Mouse (Mus musculus): ENCODE results near the gene Cadps. TPM values are rescaled to one million over a fixed set of nuclear protein-coding genes. Genes with fewer than 3 reads are reported as not detected.

Gene Cadps
- polyA plus RNA-seq, 1 experiment: 194 TPM

DNA sequence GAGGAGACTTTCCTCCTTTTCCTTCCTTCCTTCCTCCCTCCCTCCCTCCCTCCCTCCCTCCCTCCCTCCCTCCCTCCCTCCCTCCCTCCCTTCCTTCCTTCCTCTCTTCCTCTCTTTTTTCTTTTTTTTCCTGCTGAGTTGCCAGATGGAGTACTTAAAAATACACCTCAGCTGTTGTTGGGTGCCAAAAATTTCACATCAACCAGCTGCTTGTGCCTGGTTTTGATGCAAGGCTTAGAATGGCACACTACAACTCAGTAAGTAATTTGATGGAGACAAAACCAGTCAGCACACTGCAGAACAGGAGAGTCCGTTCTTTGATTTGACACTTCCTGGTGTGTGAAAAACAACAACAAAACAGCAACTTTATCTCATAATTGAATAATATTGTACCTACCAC lies 42.9 kb downstream of the Cadps start:
- H3K4me1 ChIP-seq (ENCODE audit: control insufficient read depth, insufficient read depth, low read length): peaks cover 3% of the 10 kb centered on the region
- no peak for TF ChIP-seq POLR2A (IDR thresholded peaks at IDR 0.05; ENCODE audit: insufficient read depth, low read depth, low read length)
- TF ChIP-seq CTCF (IDR thresholded peaks at IDR 0.05; ENCODE audit: insufficient read depth, low read depth, low read length): no peak
- H3K4me3 ChIP-seq (ENCODE audit: insufficient read depth, low read depth, low read length): no peak overlapping the region
- no peak overlapping the region; the same call in 1 of the 2 replicates for H3K27ac ChIP-seq (ENCODE audit: insufficient read depth, low read depth, low read length)
- WGBS: 80% methylated on average over 1 of the region's 1 CpGs

- H3K27ac ChIP-seq (ENCODE audit: insufficient read depth, low read depth, low read length): peak overlapping the region; percentile 94
- no peak overlapping the region for H3K4me3 ChIP-seq (ENCODE audit: insufficient read depth, low read depth, low read length)
- 23% methylated on average over 4 of the region's 4 CpGs for WGBS
- TF ChIP-seq POLR2A (IDR thresholded peaks at IDR 0.05; ENCODE audit: insufficient read depth, low read depth, low read length) (no peak), CTCF (IDR thresholded peaks at IDR 0.05; ENCODE audit: insufficient read depth, low read depth, low read length) (no peak)
- H3K4me1 ChIP-seq (ENCODE audit: control insufficient read depth, insufficient read depth, low read length): peaks cover 3% of the 10 kb centered on the region
Observed at GRCm38 (mm10) chr14:12777990-12778389, 44.9 kb downstream of the Cadps start.

DNA sequence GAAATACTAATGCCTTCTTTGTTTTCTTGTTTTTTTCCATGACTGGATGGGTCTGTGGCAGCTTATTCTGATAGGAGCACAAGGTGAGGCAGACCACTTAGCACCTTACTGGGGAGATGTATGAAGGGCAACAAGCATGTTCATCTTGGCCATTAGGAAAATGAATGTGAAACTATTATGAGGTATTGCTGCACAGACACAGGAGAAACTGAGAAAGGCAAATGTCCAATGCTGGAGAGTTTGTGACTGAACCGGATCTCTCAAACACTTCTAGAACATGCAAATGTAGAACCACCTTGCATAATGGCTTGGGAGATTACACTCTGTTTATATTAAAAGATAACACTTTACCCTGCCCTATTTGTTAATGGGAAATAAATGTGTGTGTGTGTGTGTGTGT lies 54.0 kb downstream of the Cadps start:
- Histone ChIP-seq H3K27ac (ENCODE audit: insufficient read depth, low read depth, low read length) (no peak overlapping the region), H3K4me1 (ENCODE audit: control insufficient read depth, insufficient read depth, low read length) (no peaks in the 10 kb centered on the region), H3K4me3 (ENCODE audit: insufficient read depth, low read depth, low read length) (no peak overlapping the region)
- TF ChIP-seq CTCF (IDR thresholded peaks at IDR 0.05; ENCODE audit: insufficient read depth, low read depth, low read length) (no peak), POLR2A (IDR thresholded peaks at IDR 0.05; ENCODE audit: insufficient read depth, low read depth, low read length) (no peak)
- 74% methylated on average over 1 of the region's 1 CpGs for WGBS

- no peak overlapping the region for H3K4me3 ChIP-seq (ENCODE audit: insufficient read depth, low read depth, low read length)
- no peak for TF ChIP-seq CTCF (IDR thresholded peaks at IDR 0.05; ENCODE audit: insufficient read depth, low read depth, low read length)
- no peak for TF ChIP-seq POLR2A (IDR thresholded peaks at IDR 0.05; ENCODE audit: insufficient read depth, low read depth, low read length)
- H3K4me1 ChIP-seq (ENCODE audit: control insufficient read depth, insufficient read depth, low read length): peaks cover 2% of the 10 kb centered on the region; the same call in 1 of the 2 replicates
- 47% methylated on average over 4 of the region's 4 CpGs for WGBS
- H3K27ac ChIP-seq (ENCODE audit: insufficient read depth, low read depth, low read length): no peak overlapping the region
Observed at GRCm38 (mm10) chr14:12753237-12753636, 69.6 kb downstream of the Cadps start.

GRCm38 (mm10) chr14:12751821-12752220 lies 71.1 kb downstream of the Cadps start:
- 30% methylated on average over 1 of the region's 1 CpGs for whole genome bisulfite sequencing
- H3K27ac ChIP-seq (ENCODE audit: insufficient read depth, low read depth, low read length): no peak overlapping the region
- TF ChIP-seq POLR2A (IDR thresholded peaks at IDR 0.05; ENCODE audit: insufficient read depth, low read depth, low read length) (no peak), CTCF (IDR thresholded peaks at IDR 0.05; ENCODE audit: insufficient read depth, low read depth, low read length) (no peak)

GRCm38 (mm10) chr14:12730979-12731378 lies 91.9 kb downstream of the Cadps start:
- WGBS: 88% methylated on average over 2 of the region's 2 CpGs
- TF ChIP-seq CTCF (IDR thresholded peaks at IDR 0.05; ENCODE audit: insufficient read depth, low read depth, low read length) (no peak), POLR2A (IDR thresholded peaks at IDR 0.05; ENCODE audit: insufficient read depth, low read depth, low read length) (no peak)

More at GRCm38 (mm10) chr14:12751821-12752220, 71.1 kb downstream of the Cadps start:
- H3K4me1 ChIP-seq (ENCODE audit: control insufficient read depth, insufficient read depth, low read length): peaks cover 2% of the 10 kb centered on the region; the same call in 1 of the 2 replicates
- H3K4me3 ChIP-seq (ENCODE audit: insufficient read depth, low read depth, low read length): no peak overlapping the region

GRCm38 (mm10) chr14:12722452-12723194 lies 100.3 kb downstream of the Cadps start:
- no peak overlapping the region for H3K4me3 ChIP-seq (ENCODE audit: insufficient read depth, low read depth, low read length)
- peaks cover 3% of the 10 kb centered on the region; the same call in 1 of the 2 replicates for H3K4me1 ChIP-seq (ENCODE audit: control insufficient read depth, insufficient read depth, low read length)
- WGBS: 86% methylated on average over 1 of the region's 1 CpGs
- TF ChIP-seq CTCF (IDR thresholded peaks at IDR 0.05; ENCODE audit: insufficient read depth, low read depth, low read length) (no peak), POLR2A (IDR thresholded peaks at IDR 0.05; ENCODE audit: insufficient read depth, low read depth, low read length) (no peak)
- H3K27ac ChIP-seq (ENCODE audit: insufficient read depth, low read depth, low read length): no peak overlapping the region

More at GRCm38 (mm10) chr14:12730979-12731378, 91.9 kb downstream of the Cadps start:
- H3K4me1 ChIP-seq (ENCODE audit: control insufficient read depth, insufficient read depth, low read length): no peaks in the 10 kb centered on the region
- H3K4me3 ChIP-seq (ENCODE audit: insufficient read depth, low read depth, low read length): no peak overlapping the region
- H3K27ac ChIP-seq (ENCODE audit: insufficient read depth, low read depth, low read length): no peak overlapping the region

DNA sequence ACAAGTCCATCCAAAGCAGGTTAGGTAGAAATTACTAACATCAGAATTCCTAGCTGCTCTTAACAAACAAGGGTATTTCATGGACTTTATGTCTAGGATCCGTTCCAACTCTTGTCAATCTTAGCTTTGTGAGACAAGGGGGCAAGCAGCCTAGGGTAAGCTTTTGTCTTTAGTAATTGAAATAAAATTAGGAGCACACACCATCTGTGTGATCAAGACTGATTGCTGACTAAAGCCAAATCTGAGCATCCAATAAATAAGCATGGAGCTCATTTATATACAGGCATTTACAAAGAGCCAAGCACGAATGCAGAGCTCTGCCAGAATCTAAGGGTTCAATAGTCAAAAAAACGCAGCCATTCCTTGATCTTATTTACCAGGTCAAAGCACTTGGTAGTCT lies 104.1 kb downstream of the Cadps start:
- 36% methylated on average over 3 of the region's 3 CpGs for WGBS
- TF ChIP-seq POLR2A (IDR thresholded peaks at IDR 0.05; ENCODE audit: insufficient read depth, low read depth, low read length) (no peak), CTCF (IDR thresholded peaks at IDR 0.05; ENCODE audit: insufficient read depth, low read depth, low read length) (no peak)
- no peak overlapping the region for H3K27ac ChIP-seq (ENCODE audit: insufficient read depth, low read depth, low read length)
- H3K4me1 ChIP-seq (ENCODE audit: control insufficient read depth, insufficient read depth, low read length): peaks cover 3% of the 10 kb centered on the region; the same call in 1 of the 2 replicates
- no peak overlapping the region for H3K4me3 ChIP-seq (ENCODE audit: insufficient read depth, low read depth, low read length)

DNA sequence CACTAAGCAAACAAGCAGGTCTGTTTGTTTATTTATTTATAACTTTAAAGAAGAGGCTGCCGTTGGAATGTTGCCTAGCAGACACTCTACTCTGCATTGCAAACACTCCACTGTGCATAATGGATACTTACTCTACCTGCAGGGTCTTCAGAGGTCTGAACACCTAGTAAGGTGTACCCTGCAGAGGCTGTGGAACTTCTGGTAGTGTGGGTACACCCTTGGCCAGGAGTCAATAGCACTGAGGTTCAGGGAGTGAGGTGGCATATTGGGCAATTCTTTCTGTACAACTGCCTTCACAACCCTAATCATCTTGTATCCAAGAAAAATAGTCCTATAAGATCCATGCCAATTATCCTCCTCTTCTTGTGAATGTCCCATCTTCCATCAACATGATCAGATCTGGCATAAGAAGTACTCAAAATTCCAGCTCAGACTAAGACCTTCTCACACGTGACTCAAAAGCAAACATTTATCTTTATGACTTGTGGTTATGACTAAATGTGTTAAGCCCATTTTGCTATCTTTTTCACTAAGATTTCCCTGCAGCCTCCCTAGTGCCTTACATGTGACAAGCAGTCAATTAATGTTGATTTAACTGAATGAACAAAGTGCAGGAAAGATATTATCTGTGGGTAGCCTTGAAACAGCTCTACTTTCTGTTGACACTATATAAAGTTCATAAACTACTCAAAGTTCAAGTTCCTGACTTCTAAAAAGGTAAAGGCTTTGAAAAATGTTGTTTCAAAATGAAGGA lies 106.8 kb downstream of the Cadps start:
- H3K27ac ChIP-seq (ENCODE audit: insufficient read depth, low read depth, low read length): no peak overlapping the region
- TF ChIP-seq POLR2A (IDR thresholded peaks at IDR 0.05; ENCODE audit: insufficient read depth, low read depth, low read length): no peak
- no peak for TF ChIP-seq CTCF (IDR thresholded peaks at IDR 0.05; ENCODE audit: insufficient read depth, low read depth, low read length)
- peaks cover 3% of the 10 kb centered on the region; the same call in 1 of the 2 replicates for H3K4me1 ChIP-seq (ENCODE audit: control insufficient read depth, insufficient read depth, low read length)
- H3K4me3 ChIP-seq (ENCODE audit: insufficient read depth, low read depth, low read length): no peak overlapping the region
- WGBS: 55% methylated on average over 2 of the region's 2 CpGs

Data from olfactory bulb, adult 2 months (tissue).